Comparison of ENCODE assay signal across 7 mouse cellular contexts in genomic region chr1:75210136-75211087, GRCm38 (mm10). TPM values are rescaled to one million over a fixed set of nuclear protein-coding genes. Genes with fewer than 3 reads are reported as not detected.
DNase-seq lines count a peak whose midpoint lies in the region; ATAC-seq and TF ChIP-seq lines count a peak whose summit lies in the region.

Gene Glb1l, minus strand, starts transcription at chr1:75210813.
Gene Stk16, plus strand, starts transcription at chr1:75210838.

- DNase-seq in adrenal gland, postnatal 25 days: peak; percentile 95
- peak; percentile 98 for DNase-seq in heart, adult 18-20 months
- peak; percentile 98 for DNase-seq in kidney, adult 2 months
- DNase-seq in spleen, adult 2 months (ENCODE audit: low read depth in 1 of 2, low spot score in 2 of 2): peak; percentile 90 to 95

- TF ChIP-seq CTCF in kidney, adult 2 months (conservative IDR thresholded peaks at IDR 0.05; ENCODE audit: insufficient read depth, insufficient read length, low read depth, low read length): no peak
- TF ChIP-seq CTCF in spleen, adult 2 months (IDR thresholded peaks at IDR 0.05; ENCODE audit: extremely low read depth, insufficient read depth, insufficient read length, insufficient replicate concordance): no peak

- no peaks in the 10 kb centered on the region for H3K9me3 ChIP-seq in embryonic facial prominence, embryonic 12.5 days
- no peaks in the 10 kb centered on the region for H3K9me3 ChIP-seq in limb, embryonic 12.5 days
- no peaks in the 10 kb centered on the region for H3K9me3 ChIP-seq in midbrain, embryonic 15.5 days

- ATAC-seq in embryonic facial prominence, embryonic 12.5 days (ENCODE audit: insufficient number of reproducible peaks, insufficient read depth, low FRiP score, low TSS enrichment): peak; percentile 89
- ATAC-seq in limb, embryonic 12.5 days (ENCODE audit: insufficient number of reproducible peaks, insufficient read depth, low FRiP score, low TSS enrichment, low read depth): peak; percentile 75
- peak; percentile 96 for ATAC-seq in midbrain, embryonic 15.5 days (replicated peaks)

- TF ChIP-seq POLR2A in kidney, adult 2 months (IDR thresholded peaks at IDR 0.05; ENCODE audit: low read depth, low read length): peak; percentile 78
- peak; percentile 58 for TF ChIP-seq POLR2A in spleen, adult 2 months (IDR thresholded peaks at IDR 0.05; ENCODE audit: low read depth, low read length)

- H3K27me3 ChIP-seq in embryonic facial prominence, embryonic 12.5 days: no peaks in the 10 kb centered on the region
- H3K27me3 ChIP-seq in kidney, adult 2 months (replicated peaks; ENCODE audit: control insufficient read depth, insufficient read depth, low read length): no peaks in the 10 kb centered on the region
- H3K27me3 ChIP-seq in limb, embryonic 12.5 days: no peaks in the 10 kb centered on the region; the same call in 1 of the 2 replicates
- no peaks in the 10 kb centered on the region for H3K27me3 ChIP-seq in midbrain, embryonic 15.5 days (replicated peaks)
- H3K27me3 ChIP-seq in spleen, adult 2 months (ENCODE audit: control insufficient read depth, insufficient read depth, low read length): no peaks in the 10 kb centered on the region

- peak within 1 kb of the TSS; percentile 95 for H3K4me3 ChIP-seq in embryonic facial prominence, embryonic 12.5 days
- peak within 1 kb of the TSS; percentile 86 for H3K4me3 ChIP-seq in kidney, adult 2 months (ENCODE audit: insufficient read depth, low read depth, low read length)
- peak within 1 kb of the TSS; percentile 97 for H3K4me3 ChIP-seq in limb, embryonic 12.5 days (replicated peaks)
- H3K4me3 ChIP-seq in midbrain, embryonic 15.5 days: peak within 1 kb of the TSS; percentile 83
- H3K4me3 ChIP-seq in spleen, adult 2 months (ENCODE audit: extremely low read depth, insufficient read depth, insufficient read length): peak within 1 kb of the TSS; percentile 76

- H3K4me1 ChIP-seq in embryonic facial prominence, embryonic 12.5 days: peaks cover 28% of the 10 kb centered on the region
- H3K4me1 ChIP-seq in kidney, adult 2 months (ENCODE audit: control insufficient read depth, insufficient read depth, low read length): peaks cover 23% of the 10 kb centered on the region
- H3K4me1 ChIP-seq in limb, embryonic 12.5 days (replicated peaks): peaks cover 29% of the 10 kb centered on the region
- H3K4me1 ChIP-seq in midbrain, embryonic 15.5 days: peaks cover 38% of the 10 kb centered on the region
- H3K4me1 ChIP-seq in spleen, adult 2 months (ENCODE audit: control insufficient read depth, insufficient read depth, insufficient read length): peaks cover 20% of the 10 kb centered on the region; the same call in 1 of the 2 replicates

- peak within 1 kb of the TSS; percentile 92 for H3K9ac ChIP-seq in embryonic facial prominence, embryonic 12.5 days
- H3K9ac ChIP-seq in limb, embryonic 12.5 days (replicated peaks): peak within 1 kb of the TSS; percentile 90
- H3K9ac ChIP-seq in midbrain, embryonic 15.5 days: peak within 1 kb of the TSS; percentile 95

- WGBS in embryonic facial prominence, embryonic 12.5 days: 5% methylated on average over 42 of the region's 42 CpGs
- 2% methylated on average over 42 of the region's 42 CpGs for WGBS in kidney, adult 2 months
- WGBS in limb, embryonic 12.5 days: 6% methylated on average over 42 of the region's 42 CpGs
- 5% methylated on average over 42 of the region's 42 CpGs for WGBS in midbrain, embryonic 15.5 days
- 3% methylated on average over 42 of the region's 42 CpGs for WGBS in spleen, adult 2 months

- H3K36me3 ChIP-seq in embryonic facial prominence, embryonic 12.5 days: peaks cover 31% of the 10 kb centered on the region
- peaks cover 5% of the 10 kb centered on the region; the same call in 1 of the 2 replicates for H3K36me3 ChIP-seq in kidney, adult 2 months (ENCODE audit: control insufficient read depth, insufficient read depth, low read length)
- peaks cover 37% of the 10 kb centered on the region for H3K36me3 ChIP-seq in limb, embryonic 12.5 days
- peaks cover 16% of the 10 kb centered on the region; the same call in 1 of the 2 replicates for H3K36me3 ChIP-seq in midbrain, embryonic 15.5 days (replicated peaks)
- peaks cover 13% of the 10 kb centered on the region for H3K36me3 ChIP-seq in spleen, adult 2 months (ENCODE audit: control insufficient read depth, insufficient read depth, low read length)

- H3K4me2 ChIP-seq in embryonic facial prominence, embryonic 12.5 days (replicated peaks): peak within 1 kb of the TSS; percentile 94
- peak within 1 kb of the TSS; percentile 92 for H3K4me2 ChIP-seq in limb, embryonic 12.5 days
- peak within 1 kb of the TSS; percentile 82 for H3K4me2 ChIP-seq in midbrain, embryonic 15.5 days

- H3K27ac ChIP-seq in embryonic facial prominence, embryonic 12.5 days: no peak within 1 kb of the TSS
- peak within 1 kb of the TSS; percentile 87 for H3K27ac ChIP-seq in kidney, adult 2 months (ENCODE audit: insufficient read depth, low read depth, low read length)
- H3K27ac ChIP-seq in limb, embryonic 12.5 days: 0 out of 2 replicates have a peak within 1 kb of the TSS, but pooled peaks have one; percentile 45
- H3K27ac ChIP-seq in midbrain, embryonic 15.5 days: peak within 1 kb of the TSS; percentile 60; the same call in 1 of the 2 replicates
- H3K27ac ChIP-seq in spleen, adult 2 months (ENCODE audit: insufficient read depth, low read length): peak within 1 kb of the TSS; percentile 53; the same call in 1 of the 2 replicates

RNA-seq across cellular contexts. Expression of gene Glb1l, which starts in this region (rescaled TPM):
- 24.2 and 28.7 TPM in 2 replicates for total RNA-seq in adrenal gland, postnatal 25 days (2021)
- 21.6 and 21.7 TPM in 2 replicates for polyA plus RNA-seq in embryonic facial prominence, embryonic 12.5 days (2016; fragmentation: Nextera tagmentation; extraction: Ambion mirVana)
- total RNA-seq in heart, adult 18-20 months (2021): 1 to 10 TPM; 2.0 to 2.5 TPM
- 118 and 146 TPM in 2 replicates for polyA plus RNA-seq in kidney, adult 2 months (2012; rRNA removed)
- 19.3 and 20.6 TPM in 2 replicates for polyA plus RNA-seq in limb, embryonic 12.5 days (2016; fragmentation: Nextera tagmentation; extraction: Ambion mirVana)
- polyA plus RNA-seq in midbrain, embryonic 15.5 days (2015; fragmentation: Nextera tagmentation; extraction: Ambion mirVana): 21.8 and 24.0 TPM in 2 replicates
- 5.3 and 5.7 TPM in 2 replicates for polyA plus RNA-seq in spleen, adult 2 months (2012; rRNA removed)

RNA-seq across cellular contexts. Expression of gene Stk16, which starts in this region (rescaled TPM):
- total RNA-seq in adrenal gland, postnatal 25 days (2021): 105 and 133 TPM in 2 replicates
- 132 and 138 TPM in 2 replicates for polyA plus RNA-seq in embryonic facial prominence, embryonic 12.5 days (2016; fragmentation: Nextera tagmentation; extraction: Ambion mirVana)
- total RNA-seq in heart, adult 18-20 months (2021): 10 to 100 TPM; 35.8 to 36.5 TPM
- polyA plus RNA-seq in kidney, adult 2 months (2012; rRNA removed): 254 and 277 TPM in 2 replicates
- polyA plus RNA-seq in limb, embryonic 12.5 days (2016; fragmentation: Nextera tagmentation; extraction: Ambion mirVana): 131 and 134 TPM in 2 replicates
- polyA plus RNA-seq in midbrain, embryonic 15.5 days (2015; fragmentation: Nextera tagmentation; extraction: Ambion mirVana): 156 and 169 TPM in 2 replicates
- polyA plus RNA-seq in spleen, adult 2 months (2012; rRNA removed): 121 and 131 TPM in 2 replicates
